Mouse (Mus musculus): ENCODE data around the gene Optn. TPM values are rescaled to one million over a fixed set of nuclear protein-coding genes. Genes with fewer than 3 reads are reported as not detected.

The Optn gene
- total and polyA plus RNA-seq, 3 experiments: 25.1 to 37.3 (median 28.0) TPM

- no peaks in the 10 kb centered on the region for H3K79me2 ChIP-seq (replicated peaks; ENCODE audit: control insufficient read depth, extremely low read depth, insufficient read depth, poor library complexity, severe bottlenecking)
- H3K9ac ChIP-seq (ENCODE audit: insufficient read depth, low read depth): no peak overlapping the region
- H3K27ac ChIP-seq (ENCODE audit: insufficient read depth, low read depth): no peak overlapping the region
- H3K4me2 ChIP-seq (ENCODE audit: insufficient read depth, low read depth, poor library complexity, severe bottlenecking): peak overlapping the region; percentile 24; the same call in 1 of the 2 replicates
- in situ Hi-C loops (cut with MboI; ENCODE audit: low pct_ligation_motif_present, low pct_unique_long_range_greater_than_20kb, low sequenced_read_pairs) (loop anchor here (25.0 kb wide), 2 partner anchors 714 to 1064 kb away; no protein-coding TSS in a partner anchor), dilution Hi-C loops (cut with MboI; ENCODE audit: extremely low pct_ligation_motif_present, extremely low pct_unique_long_range_greater_than_20kb, low sequenced_read_pairs) (no loop called here)
- H3K4me1 ChIP-seq (ENCODE audit: control insufficient read depth in 1 of 2, insufficient read depth in 2 of 2): peaks cover 0 to 8% of the 10 kb centered on the region in 2 experiments; a peak in 3 of 4 replicates
- no peak for TF ChIP-seq ZMIZ1 (IDR thresholded peaks at IDR 0.05; ENCODE audit: low read depth, low read length)
- peak; percentile 51; the same call in 1 of the 2 replicates for TF ChIP-seq IRF4 (IDR thresholded peaks at IDR 0.05; ENCODE audit: low read depth, low read length)
- TF ChIP-seq E2F4 (IDR thresholded peaks at IDR 0.05; ENCODE audit: insufficient replicate concordance, low read depth, low read length): no peak
- no peak for TF ChIP-seq ELF1 (IDR thresholded peaks at IDR 0.05; ENCODE audit: low read depth, low read length)
- H3K9me3 ChIP-seq (replicated peaks; ENCODE audit: low read length): peaks cover 4% of the 10 kb centered on the region
- H3K27me3 ChIP-seq (replicated peaks): no peaks in the 10 kb centered on the region
- no peaks in the 10 kb centered on the region for H3K36me3 ChIP-seq (replicated peaks in 1 of 2; ENCODE audit: control insufficient read depth in 1 of 2, insufficient read depth in 1 of 2, low read length in 1 of 2)
- no peak for DNase-seq (ENCODE audit: extremely low read depth)
- no peak overlapping the region for H3K4me3 ChIP-seq (replicated peaks in 1 of 3; ENCODE audit: low read depth in 2 of 3, low read length in 2 of 3, poor library complexity in 1 of 3)
Measured at GRCm38 (mm10) chr2:5097786-5098445, 34.1 kb upstream of the Optn start.

- H3K79me2 ChIP-seq (replicated peaks; ENCODE audit: control insufficient read depth, extremely low read depth, insufficient read depth, poor library complexity, severe bottlenecking): no peaks in the 10 kb centered on the region
- no peaks in the 10 kb centered on the region for H3K36me3 ChIP-seq (replicated peaks in 1 of 2; ENCODE audit: control insufficient read depth in 1 of 2, insufficient read depth in 1 of 2, low read length in 1 of 2)
- no peak overlapping the region for H3K4me2 ChIP-seq (ENCODE audit: insufficient read depth, low read depth, poor library complexity, severe bottlenecking)
- H3K4me1 ChIP-seq (ENCODE audit: control insufficient read depth in 1 of 2, insufficient read depth in 2 of 2): peaks cover 0 to 8% of the 10 kb centered on the region in 2 experiments; a peak in 3 of 4 replicates
- DNase-seq (ENCODE audit: extremely low read depth): no peak
- dilution Hi-C loops (cut with MboI; ENCODE audit: extremely low pct_ligation_motif_present, extremely low pct_unique_long_range_greater_than_20kb, low sequenced_read_pairs): no loop called here
- H3K9me3 ChIP-seq (replicated peaks; ENCODE audit: low read length): peaks cover 4% of the 10 kb centered on the region
- in situ Hi-C loops (cut with MboI; ENCODE audit: low pct_ligation_motif_present, low pct_unique_long_range_greater_than_20kb, low sequenced_read_pairs): loop anchor here (25.0 kb wide), 2 partner anchors 717 to 1067 kb away; no protein-coding TSS in a partner anchor
- H3K9ac ChIP-seq (ENCODE audit: insufficient read depth, low read depth): no peak overlapping the region
- H3K27me3 ChIP-seq (replicated peaks): no peaks in the 10 kb centered on the region
- TF ChIP-seq TCF12 (IDR thresholded peaks at IDR 0.05; ENCODE audit: low read depth, low read length): no peak
- TF ChIP-seq USF1 (IDR thresholded peaks at IDR 0.05; ENCODE audit: low read depth, low read length): no peak
- no peak for TF ChIP-seq KAT2A (IDR thresholded peaks at IDR 0.05; ENCODE audit: insufficient replicate concordance, low read length)
- TF ChIP-seq SIN3A (IDR thresholded peaks at IDR 0.05; ENCODE audit: low read length): no peak
- no peak for TF ChIP-seq MEF2A (IDR thresholded peaks at IDR 0.05; ENCODE audit: borderline replicate concordance, low read depth, low read length)
- no peak for TF ChIP-seq POLR2A (IDR thresholded peaks at IDR 0.05; ENCODE audit: low read depth, low read length)
- no peak for TF ChIP-seq ZKSCAN1 (IDR thresholded peaks at IDR 0.05; ENCODE audit: borderline replicate concordance, low read depth, low read length)
- no peak overlapping the region for H3K27ac ChIP-seq (ENCODE audit: insufficient read depth, low read depth)
- no peak overlapping the region for H3K4me3 ChIP-seq (replicated peaks in 1 of 3; ENCODE audit: low read depth in 2 of 3, low read length in 2 of 3, poor library complexity in 1 of 3)
Measured at GRCm38 (mm10) chr2:5095316-5095715, 31.5 kb upstream of the Optn start.

- H3K36me3 ChIP-seq (replicated peaks in 1 of 2; ENCODE audit: control insufficient read depth in 1 of 2, insufficient read depth in 1 of 2, low read length in 1 of 2): no peaks in the 10 kb centered on the region
- no peak for DNase-seq (ENCODE audit: extremely low read depth)
- H3K4me2 ChIP-seq (ENCODE audit: insufficient read depth, low read depth, poor library complexity, severe bottlenecking): no peak overlapping the region
- no peak overlapping the region for H3K4me3 ChIP-seq (replicated peaks in 1 of 3; ENCODE audit: low read depth in 2 of 3, low read length in 2 of 3, poor library complexity in 1 of 3)
- peaks cover 4% of the 10 kb centered on the region for H3K9me3 ChIP-seq (replicated peaks; ENCODE audit: low read length)
- peaks cover 0 to 8% of the 10 kb centered on the region in 2 experiments; a peak in 3 of 4 replicates for H3K4me1 ChIP-seq (ENCODE audit: control insufficient read depth in 1 of 2, insufficient read depth in 2 of 2)
- no peak for TF ChIP-seq SMC3 (IDR thresholded peaks at IDR 0.05; ENCODE audit: low read depth, low read length)
- no peak for TF ChIP-seq ZC3H11A (IDR thresholded peaks at IDR 0.05; ENCODE audit: low read depth, low read length)
- TF ChIP-seq POLR2A (IDR thresholded peaks at IDR 0.05; ENCODE audit: low read depth, low read length): no peak
- TF ChIP-seq MYC (IDR thresholded peaks at IDR 0.05; ENCODE audit: low read depth, low read length): no peak
- TF ChIP-seq HCFC1 (IDR thresholded peaks at IDR 0.05; ENCODE audit: low read depth, low read length): no peak
- H3K27ac ChIP-seq (ENCODE audit: insufficient read depth, low read depth): no peak overlapping the region
- dilution Hi-C loops (cut with MboI; ENCODE audit: extremely low pct_ligation_motif_present, extremely low pct_unique_long_range_greater_than_20kb, low sequenced_read_pairs) (no loop called here), in situ Hi-C loops (cut with MboI; ENCODE audit: low pct_ligation_motif_present, low pct_unique_long_range_greater_than_20kb, low sequenced_read_pairs) (loop anchor here (25.0 kb wide), 2 partner anchors 717 to 1067 kb away; no protein-coding TSS in a partner anchor)
- no peaks in the 10 kb centered on the region for H3K79me2 ChIP-seq (replicated peaks; ENCODE audit: control insufficient read depth, extremely low read depth, insufficient read depth, poor library complexity, severe bottlenecking)
- H3K9ac ChIP-seq (ENCODE audit: insufficient read depth, low read depth): no peak overlapping the region
- H3K27me3 ChIP-seq (replicated peaks): no peaks in the 10 kb centered on the region
Measured at GRCm38 (mm10) chr2:5094876-5095275, 31.0 kb upstream of the Optn start.

Data from CH12.LX (cell line).